Comparison of ENCODE assay signal across 8 mouse cellular contexts in genomic region chr8:122575735-122576647, GRCm38 (mm10). TPM values are rescaled to one million over a fixed set of nuclear protein-coding genes. Genes with fewer than 3 reads are reported as not detected.
DNase-seq lines count a peak whose midpoint lies in the region; ATAC-seq and TF ChIP-seq lines count a peak whose summit lies in the region.

No protein-coding gene starts in this region.

- WGBS in spleen, adult 2 months, result 13% methylated on average over 21 of the region's 21 CpGs

- TF ChIP-seq POLR2A in spleen, adult 2 months (IDR thresholded peaks at IDR 0.05; ENCODE audit: low read depth, low read length), result no peak

- no peaks in the 10 kb centered on the region for H3K27me3 ChIP-seq in spleen, adult 2 months (ENCODE audit: control insufficient read depth, insufficient read depth, low read length)

- H3K36me3 ChIP-seq in spleen, adult 2 months (ENCODE audit: control insufficient read depth, insufficient read depth, low read length), result peaks cover 18% of the 10 kb centered on the region

- DNase-seq in cerebellum, adult 11-12 months, result peak; percentile 65
- no peak for DNase-seq in cerebellum, postnatal 4 days (ENCODE audit: low spot score in 2 of 2)
- DNase-seq in spleen, adult 2 months (ENCODE audit: low read depth in 1 of 2, low spot score in 2 of 2), result no peak
- DNase-seq in spleen, postnatal 14 days (ENCODE audit: low spot score in 2 of 2), result no peak
- no peak for DNase-seq in natural killer cell, adult 2 months (ENCODE audit: low spot score in 2 of 2)
- DNase-seq in left cerebral cortex, adult 11 months (ENCODE audit: low spot score), result no peak

- H3K27ac ChIP-seq in spleen, adult 2 months (ENCODE audit: insufficient read depth, low read length), result peak overlapping the region; percentile 23; the same call in 1 of the 2 replicates

- no peak for TF ChIP-seq CTCF in spleen, adult 2 months (IDR thresholded peaks at IDR 0.05; ENCODE audit: extremely low read depth, insufficient read depth, insufficient read length, insufficient replicate concordance)

- H3K4me3 ChIP-seq in spleen, adult 2 months (ENCODE audit: extremely low read depth, insufficient read depth, insufficient read length), result peak overlapping the region; percentile 79

- ATAC-seq in inflammation-experienced regulatory T-cells, adult 6 months, result peak; percentile 6
- ATAC-seq in monocyte, adult 5-6 weeks (replicated peaks; ENCODE audit: insufficient number of reproducible peaks, low FRiP score, low TSS enrichment, poor library complexity, severe bottlenecking), result 0 out of 2 replicates have a peak, but pooled peaks have one; percentile 9

- peaks cover 11% of the 10 kb centered on the region; the same call in 1 of the 2 replicates for H3K4me1 ChIP-seq in spleen, adult 2 months (ENCODE audit: control insufficient read depth, insufficient read depth, insufficient read length)

RNA-seq across cellular contexts. Expression of gene Aprt, which starts 0.7 kb away (rescaled TPM):
- 86.7 and 106 TPM in 2 replicates for polyA plus RNA-seq in spleen, adult 2 months (2012; rRNA removed)
- polyA plus RNA-seq in inflammation-experienced regulatory T-cells, adult 6 months (2017; shearing (Covaris generic)), result 100 to 1,000 TPM; 168 to 215 (median 192) TPM
- total RNA-seq in monocyte, adult 5-6 weeks (2017), result 30.5 to 53.3 TPM (median 49.7 TPM) in 3 replicates

RNA-seq across cellular contexts. Expression of gene Cdt1, which starts 8.2 kb away (rescaled TPM):
- polyA plus RNA-seq in spleen, adult 2 months (2012; rRNA removed), result 50.4 and 118 TPM in 2 replicates
- 10 to 100 TPM; 11.5 to 19.8 (median 11.7) TPM for polyA plus RNA-seq in inflammation-experienced regulatory T-cells, adult 6 months (2017; shearing (Covaris generic))
- total RNA-seq in monocyte, adult 5-6 weeks (2017), result 11.1 to 24.4 TPM (median 12.4 TPM) in 3 replicates

RNA-seq across cellular contexts. Expression of gene Piezo1, which starts 24.9 kb away (rescaled TPM):
- 96.7 and 117 TPM in 2 replicates for polyA plus RNA-seq in spleen, adult 2 months (2012; rRNA removed)
- polyA plus RNA-seq in inflammation-experienced regulatory T-cells, adult 6 months (2017; shearing (Covaris generic)), result 10 to 100 TPM; 12.9 to 16.2 (median 14.5) TPM
- total RNA-seq in monocyte, adult 5-6 weeks (2017), result 31.7 to 76.2 TPM (median 45.9 TPM) in 3 replicates

RNA-seq across cellular contexts. Expression of gene Galns, which starts 35.3 kb away (rescaled TPM):
- 13.1 and 16.4 TPM in 2 replicates for polyA plus RNA-seq in spleen, adult 2 months (2012; rRNA removed)
- polyA plus RNA-seq in inflammation-experienced regulatory T-cells, adult 6 months (2017; shearing (Covaris generic)), result 10 to 100 TPM in 2 of 3 experiments, 1 to 10 TPM in 1; 8.3 to 11.6 (median 10.6) TPM
- 9.9 to 15.0 TPM (median 12.4 TPM) in 3 replicates for total RNA-seq in monocyte, adult 5-6 weeks (2017)

RNA-seq across cellular contexts. Expression of gene Trappc2l, which starts 35.4 kb away (rescaled TPM):
- polyA plus RNA-seq in spleen, adult 2 months (2012; rRNA removed), result 101 and 133 TPM in 2 replicates
- polyA plus RNA-seq in inflammation-experienced regulatory T-cells, adult 6 months (2017; shearing (Covaris generic)), result 10 to 100 TPM; 57.7 to 82.5 (median 80.6) TPM
- total RNA-seq in monocyte, adult 5-6 weeks (2017), result 19.5 to 35.7 TPM (median 20.3 TPM) in 3 replicates
